Mouse (Mus musculus) heart, adult 2 months (tissue): ENCODE results near the gene Zpr1. TPM values are rescaled to one million over a fixed set of nuclear protein-coding genes. Genes with fewer than 3 reads are reported as not detected.
A peak's percentile ranks its signal among the peaks of the same experiment; 100 is the strongest.

Experiments
- DNase-seq, 2 experiments: peaks; one replicate each; pipeline ENCODE4 v3.0.0; 2021
- H3K27ac ChIP-seq: fragments of 200-600 bp; 2 replicates; pipeline ENCODE4 v1.8.1; 2022
- H3K27me3 ChIP-seq: fragments of 200-500 bp; 2 replicates; pipeline ENCODE4 v1.6.1; 2012; ENCODE audit warnings: mild to moderate bottlenecking, low read length, inconsistent platforms, mixed read lengths; ENCODE audit not compliant: control insufficient read depth, insufficient read depth
- H3K36me3 ChIP-seq: fragments of 200-500 bp; 2 replicates; pipeline ENCODE4 v1.6.1; 2012; ENCODE audit warnings: low read length, inconsistent platforms; ENCODE audit not compliant: control insufficient read depth, insufficient read depth
- H3K4me1 ChIP-seq: fragments of 200-500 bp; 2 replicates; pipeline ENCODE4 v1.6.1; 2011; ENCODE audit warnings: low read length; ENCODE audit not compliant: control insufficient read depth, insufficient read depth
- H3K4me3 ChIP-seq: fragments of 200-600 bp; 2 replicates; pipeline ENCODE4 v1.8.1; 2022
- H3K79me2 ChIP-seq: fragments of 200-500 bp; replicated peaks from 2 replicates; pipeline ENCODE4 v1.6.1; 2012; ENCODE audit warnings: mild to moderate bottlenecking, inconsistent platforms, low read length, moderate library complexity, mixed read lengths; ENCODE audit not compliant: control insufficient read depth, insufficient read depth
- H3K9ac ChIP-seq: fragments of 200-500 bp; 2 replicates; pipeline ENCODE4 v1.6.1; 2012; ENCODE audit warnings: low read depth, mild to moderate bottlenecking, control low read depth, inconsistent platforms, low read length, mixed read lengths
- CTCF ChIP-seq: fragments of 200-600 bp; IDR thresholded peaks from 2 replicates; pipeline ENCODE4 v1.8.1; 2022; ENCODE audit warnings: antibody characterized with exemption, mild to moderate bottlenecking, moderate library complexity
- EP300 ChIP-seq: fragments of 200-500 bp; IDR thresholded peaks from 2 replicates; pipeline ENCODE4 v1.6.1; 2011; ENCODE audit warnings: low read depth, low read length, control low read depth; ENCODE audit not compliant: insufficient read depth
- POLR2A ChIP-seq: fragments of 200-500 bp; IDR thresholded peaks from 2 replicates; pipeline ENCODE4 v1.6.1; 2011; ENCODE audit warnings: mild to moderate bottlenecking, low read depth, low read length, control low read depth; ENCODE audit not compliant: insufficient read depth
- WGBS: fragments of 180-500 bp; shearing (Covaris S2); methylation state at CpG from one replicate; pipeline ENCODE4 v1.1.7; 2018; 5-methylcytosine and 5-hydroxymethylcytosine counted together
- intact Hi-C: fragments of 180-260 bp; cut with DNase I; formaldehyde crosslinking; loops from one replicate; pipeline ENCODE4 v1.15.1; 2025
- polyA plus RNA-seq: library from polyadenylated mRNA; depleted of rRNA; stranded (reverse); fragments of >200 nt; gene quantifications from 2 replicates; pipeline ENCODE4 v1.2.3, GENCODE M21; 2012; rRNA removed
- total RNA-seq, 2 experiments: library from RNA; stranded (reverse); gene quantifications; 2 replicates each; pipeline ENCODE4 v1.2.3; 2021

Gene Zpr1
- total and polyA plus RNA-seq, 3 experiments, result 12.0 to 21.4 (median 19.8) TPM

DNA sequence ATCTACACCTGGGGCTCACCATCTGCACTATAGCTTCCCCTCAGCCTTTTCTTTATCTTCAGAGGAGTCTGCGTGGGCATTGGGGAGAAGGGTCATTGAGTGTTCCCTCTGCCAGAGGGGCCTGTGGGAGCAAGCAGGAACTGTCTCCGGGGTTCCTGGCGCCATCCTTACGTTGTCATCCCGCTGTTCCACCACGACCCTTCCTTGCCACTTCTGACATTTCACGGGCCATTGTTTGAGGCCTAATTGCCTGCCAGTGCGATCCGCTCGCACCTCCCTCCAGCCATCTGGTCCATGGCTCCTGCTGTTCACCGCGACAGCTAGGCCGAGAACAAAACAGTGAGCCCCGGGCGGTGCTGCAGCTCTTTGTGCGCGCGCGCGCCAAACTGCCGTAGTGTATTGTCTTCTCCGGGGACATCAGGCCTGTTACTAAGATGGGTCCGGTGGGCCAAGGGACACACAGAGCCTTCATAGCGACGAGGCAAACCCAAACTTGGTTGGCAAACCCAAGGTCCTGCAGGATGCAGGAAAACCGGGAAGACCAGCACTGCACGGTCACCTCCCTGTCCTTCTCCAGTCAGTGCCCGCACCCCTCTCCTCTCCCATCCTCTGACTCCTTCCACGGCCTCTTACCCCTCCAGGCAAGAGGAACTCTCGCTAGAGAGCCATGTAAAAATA is 55.8 kb downstream of the Zpr1 start:
- peak overlapping the region; percentile 14 for H3K9ac ChIP-seq
- no peaks in the 10 kb centered on the region for H3K79me2 ChIP-seq
- H3K36me3 ChIP-seq, result no peaks in the 10 kb centered on the region
- peak; percentile 9 to 33 for DNase-seq
- peak overlapping the region; percentile 27 for H3K27ac ChIP-seq
- 13% methylated on average over 30 of the region's 30 CpGs for WGBS
- intact Hi-C loops, result no loop called here
- TF ChIP-seq EP300 (no peak), CTCF (no peak), POLR2A (no peak)
- no peaks in the 10 kb centered on the region for H3K4me1 ChIP-seq
- H3K27me3 ChIP-seq, result no peaks in the 10 kb centered on the region; the same call in 1 of the 2 replicates
- peak overlapping the region; percentile 51 for H3K4me3 ChIP-seq

DNA sequence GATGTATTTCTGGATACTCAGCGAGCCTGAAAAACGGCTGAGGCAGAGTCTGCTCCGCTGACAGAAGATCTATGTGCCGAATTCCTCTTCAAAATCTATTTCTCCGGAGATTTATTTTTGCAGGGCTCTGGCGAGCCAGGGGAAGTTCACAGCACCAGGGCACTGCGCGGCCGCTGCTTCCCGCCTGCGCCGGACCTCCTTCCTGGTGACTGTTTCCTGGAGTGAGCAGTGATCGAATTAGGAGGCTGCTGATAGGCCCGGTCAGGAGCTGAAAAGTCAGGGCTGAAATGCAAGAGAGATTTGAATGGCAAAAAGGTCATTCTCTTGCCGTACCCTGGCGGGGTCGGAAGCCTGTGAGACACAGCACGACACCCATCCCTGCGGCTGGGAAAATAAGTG is 56.4 kb downstream of the Zpr1 start:
- H3K27ac ChIP-seq, result peak overlapping the region; percentile 27
- 6% methylated on average over 19 of the region's 19 CpGs for WGBS
- H3K4me1 ChIP-seq, result no peaks in the 10 kb centered on the region
- intact Hi-C loops, result no loop called here
- peak overlapping the region; percentile 51 for H3K4me3 ChIP-seq
- no peaks in the 10 kb centered on the region; the same call in 1 of the 2 replicates for H3K27me3 ChIP-seq
- H3K79me2 ChIP-seq, result no peaks in the 10 kb centered on the region
- peak; percentile 27 to 29 for DNase-seq
- no peaks in the 10 kb centered on the region for H3K36me3 ChIP-seq
- peak overlapping the region; percentile 26 for H3K9ac ChIP-seq
- TF ChIP-seq CTCF (no peak), POLR2A (0 out of 2 replicates have a peak, but pooled peaks have one; percentile 16), EP300 (no peak)

DNA sequence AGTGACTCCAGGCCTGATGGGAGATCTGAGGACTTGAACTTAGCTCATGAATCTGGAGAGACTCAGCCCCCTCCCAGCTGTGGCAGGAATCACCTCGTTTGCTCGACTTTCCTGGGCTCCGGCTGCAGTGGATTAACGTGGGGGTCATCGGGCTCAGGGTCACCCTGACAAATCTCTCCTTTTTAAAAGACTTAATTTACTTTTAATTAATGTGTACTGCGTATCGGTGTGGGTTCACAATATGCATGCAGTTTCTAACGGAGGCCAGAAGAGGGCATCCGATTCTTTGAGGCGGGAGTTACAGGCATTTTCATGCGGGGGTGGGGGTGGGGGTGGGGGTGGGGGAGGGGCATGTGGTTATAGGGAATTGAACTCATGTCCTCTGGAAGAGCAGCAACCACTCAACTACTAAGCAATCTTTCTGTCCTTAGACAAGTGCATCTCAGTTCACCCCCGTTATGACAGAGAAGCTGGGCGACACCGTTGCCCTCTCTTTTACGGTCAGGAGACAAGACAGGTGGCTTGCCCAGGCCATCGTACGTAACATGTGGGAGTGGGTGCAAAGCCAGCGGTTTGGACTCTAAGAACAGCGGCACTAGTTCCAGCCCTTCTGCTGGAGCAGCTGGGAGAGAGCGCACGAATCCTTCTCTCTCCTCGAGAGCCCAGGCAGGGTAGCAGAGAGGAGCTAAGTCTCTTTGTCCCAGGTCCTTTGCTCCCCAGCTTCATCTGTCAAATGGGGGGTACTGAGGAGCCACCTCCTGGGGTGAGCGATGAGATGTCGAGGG is 57.1 kb downstream of the Zpr1 start:
- intact Hi-C loops, result no loop called here
- Histone ChIP-seq H3K9ac (no peak overlapping the region), H3K27me3 (no peaks in the 10 kb centered on the region; the same call in 1 of the 2 replicates), H3K4me3 (no peak overlapping the region; the same call in 1 of the 2 replicates), H3K36me3 (no peaks in the 10 kb centered on the region), H3K79me2 (no peaks in the 10 kb centered on the region), H3K4me1 (no peaks in the 10 kb centered on the region), H3K27ac (no peak overlapping the region)
- WGBS, result 35% methylated on average over 24 of the region's 24 CpGs
- TF ChIP-seq EP300, result no peak
- no peak for TF ChIP-seq CTCF
- no peak for TF ChIP-seq POLR2A
- DNase-seq, result no peak

DNA sequence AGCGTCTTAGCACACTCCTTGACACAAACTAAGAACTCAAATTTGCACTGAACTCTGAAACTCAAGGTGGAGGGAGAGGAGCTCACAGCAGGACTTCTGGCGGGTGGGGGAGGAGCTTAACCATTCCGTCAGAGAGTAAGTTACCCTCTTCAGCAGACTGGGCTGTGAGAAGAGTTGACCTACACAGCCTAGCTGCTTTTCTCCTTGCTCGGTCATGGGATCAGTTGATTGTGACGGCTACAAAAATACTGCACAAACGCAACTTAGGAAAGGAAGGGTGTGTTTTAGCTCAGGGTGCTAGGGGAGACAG is 57.7 kb downstream of the Zpr1 start:
- intact Hi-C loops, result no loop called here
- 46% methylated on average over 6 of the region's 6 CpGs for WGBS

DNA sequence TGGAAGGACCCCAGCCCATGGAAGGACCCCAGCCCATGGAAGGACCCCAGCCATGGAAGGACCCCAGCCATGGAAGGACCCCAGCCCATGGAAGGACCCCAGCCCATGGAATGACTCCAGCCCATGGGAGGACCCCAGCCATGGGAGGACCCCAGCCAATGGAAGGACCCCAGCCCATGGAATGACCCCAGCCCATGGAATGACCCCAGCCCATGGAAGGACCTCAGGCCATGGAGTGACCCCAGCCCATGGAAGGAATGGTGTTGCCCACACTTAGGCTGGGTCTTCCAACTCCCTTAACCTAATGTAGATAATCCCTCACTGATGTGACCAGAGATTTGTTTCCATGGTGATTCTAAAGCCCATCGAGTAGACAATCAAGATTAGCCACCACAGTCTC is 58.4 kb downstream of the Zpr1 start:
- no peaks in the 10 kb centered on the region for H3K36me3 ChIP-seq
- TF ChIP-seq EP300, result no peak
- no peak for DNase-seq
- H3K4me3 ChIP-seq, result no peak overlapping the region
- no peaks in the 10 kb centered on the region for H3K4me1 ChIP-seq
- H3K27ac ChIP-seq, result no peak overlapping the region
- 75% methylated on average over 1 of the region's 1 CpGs for WGBS
- no peaks in the 10 kb centered on the region; the same call in 1 of the 2 replicates for H3K27me3 ChIP-seq
- intact Hi-C loops, result no loop called here
- H3K79me2 ChIP-seq, result no peaks in the 10 kb centered on the region
- no peak overlapping the region for H3K9ac ChIP-seq

More for the DNA sequence above, 57.7 kb downstream of the Zpr1 start:
- H3K9ac ChIP-seq, result no peak overlapping the region
- H3K4me1 ChIP-seq, result no peaks in the 10 kb centered on the region
- TF ChIP-seq CTCF, result no peak
- TF ChIP-seq EP300, result no peak
- TF ChIP-seq POLR2A, result no peak
- H3K27me3 ChIP-seq, result no peaks in the 10 kb centered on the region; the same call in 1 of the 2 replicates
- DNase-seq, result no peak
- no peaks in the 10 kb centered on the region for H3K36me3 ChIP-seq
- H3K79me2 ChIP-seq, result no peaks in the 10 kb centered on the region
- H3K27ac ChIP-seq, result no peak overlapping the region
- H3K4me3 ChIP-seq, result no peak overlapping the region

Other genes starting within 250 kb of the Zpr1 start
- gene Apoa1, start 44.5 kb upstream of the Zpr1 start, total RNA-seq, result not detected
- gene Apoa1, start 44.5 kb upstream of the Zpr1 start, polyA plus RNA-seq, result 0.51 and 2.3 TPM in 2 replicates
- not detected for gene Apoc3, start 37.4 kb upstream of the Zpr1 start, total RNA-seq
- gene Apoc3, start 37.4 kb upstream of the Zpr1 start, polyA plus RNA-seq, result 1.4 and 3.3 TPM in 2 replicates
- not detected for gene Apoa4, start 32.4 kb upstream of the Zpr1 start, total RNA-seq
- gene Apoa4, start 32.4 kb upstream of the Zpr1 start, polyA plus RNA-seq, result 0.09 and 0.10 TPM in 2 replicates
- gene Apoa5, start 4.4 kb upstream of the Zpr1 start, total RNA-seq, result not detected
- gene Apoa5, start 4.4 kb upstream of the Zpr1 start, polyA plus RNA-seq, result 0.47 TPM in 1 of 2 replicates, not detected in the other
- gene Bud13, start 9.9 kb downstream of the Zpr1 start, total RNA-seq, result 1 to 10 TPM; 7.1 to 7.4 TPM
- gene Bud13, start 9.9 kb downstream of the Zpr1 start, polyA plus RNA-seq, result 5.6 and 6.1 TPM in 2 replicates
- gene 4931429L15Rik, start 46.9 kb downstream of the Zpr1 start, total RNA-seq, result not detected
- 0.04 TPM in 1 of 2 replicates, not detected in the other for gene 4931429L15Rik, start 46.9 kb downstream of the Zpr1 start, polyA plus RNA-seq